Mouse (Mus musculus): Measurements from ENCODE around the gene Nav2. TPM values are rescaled to one million over a fixed set of nuclear protein-coding genes. Genes with fewer than 3 reads are reported as not detected.

Gene Nav2
- polyA plus RNA-seq, 1 experiment: 4.4 TPM

- WGBS: 32% methylated on average over 11 of the region's 11 CpGs
- DNase-seq (ENCODE audit: low read depth, low spot score): no peak
Measured at GRCm38 (mm10) chr7:49351596-49352258, 443.2 kb downstream of the Nav2 start.

DNA sequence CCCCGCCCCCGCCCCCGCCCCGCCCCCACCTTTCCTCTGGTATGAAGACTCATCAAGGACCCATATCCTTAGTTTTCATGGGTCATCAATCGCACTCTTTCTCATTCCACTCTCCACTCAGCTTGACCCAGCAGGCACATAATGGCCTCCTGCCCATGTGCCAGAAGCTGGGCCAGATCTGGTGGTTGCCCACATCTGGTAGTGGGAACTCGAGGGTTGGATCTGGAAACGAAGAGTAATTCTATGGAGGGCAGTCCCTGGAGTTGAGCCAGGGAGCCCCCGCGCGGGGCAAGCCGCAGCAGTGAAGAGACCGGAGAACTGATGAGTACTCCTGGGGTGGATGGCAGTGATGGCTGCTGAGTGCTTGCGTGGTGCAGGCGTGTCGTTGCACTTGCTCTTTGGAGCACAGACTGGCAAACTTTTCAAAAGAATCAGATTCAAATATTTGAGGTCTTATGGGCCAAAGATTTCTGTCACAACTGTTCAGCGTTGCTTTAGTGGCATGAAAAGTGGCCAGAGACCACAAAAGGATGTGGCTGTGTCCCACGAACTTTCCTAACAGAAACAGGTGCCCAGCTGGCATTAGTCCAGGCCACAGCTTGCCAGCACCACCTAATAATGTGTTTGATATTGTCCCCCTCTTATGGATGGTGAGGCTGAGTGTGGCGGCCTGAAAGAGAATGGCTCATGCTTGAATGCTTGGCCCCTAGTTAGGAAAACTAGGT lies 449.1 kb downstream of the Nav2 start:
- DNase-seq (ENCODE audit: low read depth, low spot score): no peak
- 89% methylated on average over 18 of the region's 18 CpGs for WGBS

GRCm38 (mm10) chr7:49359120-49359519 lies 450.6 kb downstream of the Nav2 start:
- WGBS: 95% methylated on average over 3 of the region's 3 CpGs
- no peak for DNase-seq (ENCODE audit: low read depth, low spot score)

GRCm38 (mm10) chr7:49360597-49360996 lies 452.1 kb downstream of the Nav2 start:
- WGBS: 86% methylated on average over 3 of the region's 3 CpGs
- DNase-seq (ENCODE audit: low read depth, low spot score): no peak

DNA sequence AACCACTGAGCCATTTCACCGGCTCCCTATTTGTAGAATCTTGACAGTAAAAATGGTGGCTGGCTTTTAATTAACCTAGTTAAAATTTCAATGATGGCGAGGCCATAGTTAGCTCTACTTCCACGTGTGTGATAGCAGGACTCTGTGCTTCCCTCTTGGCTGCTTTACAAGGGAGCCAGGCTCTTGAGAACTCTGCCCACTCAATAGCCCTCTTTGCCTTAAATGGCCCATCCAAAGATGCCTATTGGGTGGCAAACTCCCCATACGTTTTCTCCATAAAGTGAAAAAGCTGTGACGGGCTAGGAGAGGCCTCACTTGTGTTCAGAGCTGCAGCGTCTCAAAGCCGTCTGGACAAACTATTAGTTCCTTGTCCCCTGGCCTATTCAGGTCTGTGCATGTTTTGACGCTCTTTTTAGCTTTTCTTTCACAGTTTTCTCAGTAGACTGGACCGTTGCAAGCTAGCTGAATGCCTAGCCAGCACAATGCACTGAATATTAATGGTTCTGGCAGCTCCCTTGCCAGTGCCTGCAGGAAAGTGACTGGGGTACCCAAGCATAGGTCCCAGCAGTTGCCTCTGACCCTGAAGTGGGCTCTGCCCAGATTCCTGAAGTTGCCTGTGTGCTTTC lies 453.1 kb downstream of the Nav2 start:
- 86% methylated on average over 9 of the region's 9 CpGs for WGBS
- no peak for DNase-seq (ENCODE audit: low read depth, low spot score)

GRCm38 (mm10) chr7:49364486-49365162 lies 456.1 kb downstream of the Nav2 start:
- 91% methylated on average over 13 of the region's 13 CpGs for WGBS
- DNase-seq (ENCODE audit: low read depth, low spot score): no peak

DNA sequence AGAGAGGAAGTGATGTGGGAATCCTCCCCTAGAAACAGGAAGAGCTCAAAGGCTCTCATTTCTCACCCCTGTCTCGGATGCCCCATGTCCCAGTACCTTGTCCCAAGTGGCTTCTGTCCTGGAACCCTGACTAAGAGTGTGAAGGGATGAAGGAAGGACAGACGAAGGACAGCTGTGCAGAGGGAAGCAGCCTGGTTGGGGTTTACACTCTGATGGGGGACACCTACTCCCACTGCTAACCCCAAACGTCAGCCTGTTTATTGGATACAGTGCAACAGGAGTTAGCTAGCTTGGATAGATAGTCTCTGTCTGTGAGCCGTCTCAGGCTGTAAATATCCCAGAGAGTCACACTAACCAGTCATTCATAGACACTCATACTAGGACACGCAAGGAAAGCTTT lies 460.1 kb downstream of the Nav2 start:
- WGBS: 82% methylated on average over 5 of the region's 5 CpGs
- no peak for DNase-seq (ENCODE audit: low read depth, low spot score)

- WGBS: 67% methylated on average over 3 of the region's 3 CpGs
- DNase-seq (ENCODE audit: low read depth, low spot score): no peak
Measured at GRCm38 (mm10) chr7:49369006-49369405, 460.5 kb downstream of the Nav2 start.

GRCm38 (mm10) chr7:49369809-49370473 lies 461.4 kb downstream of the Nav2 start:
- no peak for DNase-seq (ENCODE audit: low read depth, low spot score)
- WGBS: 86% methylated on average over 10 of the region's 10 CpGs

- DNase-seq (ENCODE audit: low read depth, low spot score): no peak
Measured at GRCm38 (mm10) chr7:49371345-49371744, 462.8 kb downstream of the Nav2 start.

GRCm38 (mm10) chr7:49371972-49372371 lies 463.5 kb downstream of the Nav2 start:
- 87% methylated on average over 7 of the region's 7 CpGs for WGBS
- DNase-seq (ENCODE audit: low read depth, low spot score): no peak

More at GRCm38 (mm10) chr7:49371345-49371744, 462.8 kb downstream of the Nav2 start:
- 91% methylated on average over 2 of the region's 2 CpGs for WGBS

GRCm38 (mm10) chr7:49373173-49373572 lies 464.7 kb downstream of the Nav2 start:
- 86% methylated on average over 1 of the region's 1 CpGs for WGBS
- no peak for DNase-seq (ENCODE audit: low read depth, low spot score)

DNA sequence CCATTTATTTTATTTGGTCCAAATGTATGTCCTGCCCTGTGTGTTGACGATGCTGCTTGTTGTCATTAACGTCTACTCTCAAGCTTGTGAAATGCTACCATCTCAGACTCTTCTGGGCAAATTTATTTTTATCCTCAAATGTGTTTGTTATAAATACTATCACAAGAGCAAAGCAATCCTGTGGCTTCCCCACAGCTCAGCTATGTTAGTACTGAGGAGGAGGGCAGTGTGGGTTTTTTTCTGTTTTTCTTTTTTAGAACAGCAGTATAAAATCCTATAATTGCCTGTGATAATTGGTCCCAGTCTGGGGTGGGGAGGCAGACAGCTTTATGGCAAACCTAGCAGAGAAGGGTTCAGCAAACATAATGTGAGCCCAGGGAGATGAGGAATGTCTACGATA lies 465.1 kb downstream of the Nav2 start:
- WGBS: 74% methylated on average over 3 of the region's 3 CpGs
- no peak for DNase-seq (ENCODE audit: low read depth, low spot score)

GRCm38 (mm10) chr7:49375499-49375974 lies 467.0 kb downstream of the Nav2 start:
- no peak for DNase-seq (ENCODE audit: low read depth, low spot score)
- WGBS: 62% methylated on average over 9 of the region's 9 CpGs

GRCm38 (mm10) chr7:49378608-49379007 lies 470.1 kb downstream of the Nav2 start:
- no peak for DNase-seq (ENCODE audit: low read depth, low spot score)
- 75% methylated on average over 5 of the region's 5 CpGs for WGBS

GRCm38 (mm10) chr7:49380940-49381339 lies 472.4 kb downstream of the Nav2 start:
- 70% methylated on average over 9 of the region's 9 CpGs for WGBS
- no peak for DNase-seq (ENCODE audit: low read depth, low spot score)

DNA sequence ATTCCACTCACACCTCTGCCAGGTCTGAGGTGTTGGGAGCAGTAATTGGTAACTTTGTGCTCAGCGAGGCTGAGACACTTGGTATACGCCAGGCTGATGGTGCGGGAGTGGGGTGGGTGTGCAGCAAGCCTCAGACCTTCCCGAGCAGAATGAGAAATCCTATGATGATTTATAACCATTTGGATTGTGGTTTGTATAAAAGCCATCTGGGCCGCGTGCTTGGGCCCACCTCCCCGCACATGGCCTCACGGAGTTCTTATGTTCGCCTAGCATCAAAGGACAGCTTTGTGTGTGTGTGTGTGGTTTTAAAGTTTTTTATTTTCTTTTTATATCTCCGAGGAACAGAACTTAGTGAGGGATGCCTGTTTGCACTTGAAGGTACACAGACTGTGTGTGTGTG lies 474.4 kb downstream of the Nav2 start:
- WGBS: 67% methylated on average over 10 of the region's 10 CpGs
- DNase-seq (ENCODE audit: low read depth, low spot score): no peak

- DNase-seq (ENCODE audit: low read depth, low spot score): no peak
- WGBS: 91% methylated on average over 2 of the region's 2 CpGs
Measured at GRCm38 (mm10) chr7:49388137-49388536, 479.6 kb downstream of the Nav2 start.

DNA sequence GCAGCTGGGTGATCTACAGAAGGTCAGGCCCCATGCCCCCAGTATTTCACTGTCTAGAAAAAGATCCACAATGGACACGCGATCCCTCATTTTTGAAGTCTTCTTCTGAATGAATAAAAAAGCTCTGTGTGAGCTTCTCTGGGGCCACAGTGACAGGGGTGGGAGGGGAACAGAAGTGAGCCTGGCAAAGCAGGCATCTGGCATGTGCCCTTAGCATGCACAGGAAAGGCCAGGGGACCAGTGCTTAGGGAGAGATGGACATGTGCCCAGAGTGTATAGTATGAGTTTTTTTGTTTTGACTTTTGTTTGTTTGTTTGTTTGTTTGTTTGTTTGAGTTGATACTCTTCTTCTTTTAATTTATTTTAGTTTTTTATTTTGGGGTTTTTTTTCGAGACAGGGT lies 481.8 kb downstream of the Nav2 start:
- DNase-seq (ENCODE audit: low read depth, low spot score): no peak
- 84% methylated on average over 3 of the region's 3 CpGs for WGBS

- 84% methylated on average over 9 of the region's 9 CpGs for WGBS
- no peak for DNase-seq (ENCODE audit: low read depth, low spot score)
Measured at GRCm38 (mm10) chr7:49390829-49391228, 482.3 kb downstream of the Nav2 start.

All from large intestine, adult 2 months (tissue).